Mouse (Mus musculus) kidney, postnatal 0 days (tissue): ENCODE results near the gene Ppp2r5a. TPM values are rescaled to one million over a fixed set of nuclear protein-coding genes. Genes with fewer than 3 reads are reported as not detected.

Experiments
- ATAC-seq: fragments of 200-750 bp; cut with Nextera tagmentation; replicated peaks from 2 replicates; pipeline ENCODE4 v1.8.0; 2017; ENCODE audit warnings: low read depth, moderate number of reproducible peaks, moderate TSS enrichment, moderate library complexity; ENCODE audit not compliant: low FRiP score
- DNase-seq: peaks from one replicate; pipeline ENCODE4 v3.0.0-alpha.2; 2016; ENCODE audit warnings: low spot score
- H3K27ac ChIP-seq: fragments of 300-500 bp; sonication (generic); 2 replicates; pipeline ENCODE4 v1.5.1; 2014; ENCODE audit warnings: mild to moderate bottlenecking
- H3K27me3 ChIP-seq: fragments of 300-500 bp; sonication (generic); 2 replicates; pipeline ENCODE4 v1.6.1; 2014; ENCODE audit warnings: low read length, mixed read lengths; ENCODE audit not compliant: insufficient read depth
- H3K36me3 ChIP-seq: fragments of 300-500 bp; sonication (generic); 2 replicates; pipeline ENCODE4 v1.6.1; 2014; ENCODE audit warnings: low read length, mixed read lengths; ENCODE audit not compliant: insufficient read depth
- H3K4me1 ChIP-seq: fragments of 300-500 bp; sonication (generic); replicated peaks from 2 replicates; pipeline ENCODE4 v1.6.1; 2014; ENCODE audit warnings: antibody characterized with exemption, low read length, mixed read lengths; ENCODE audit not compliant: insufficient read depth
- H3K4me2 ChIP-seq: fragments of 300-500 bp; sonication (generic); 2 replicates; pipeline ENCODE4 v1.6.1; 2014; ENCODE audit warnings: mild to moderate bottlenecking, low read length, moderate library complexity, mixed read lengths
- H3K4me3 ChIP-seq: fragments of 300-500 bp; sonication (generic); replicated peaks from 2 replicates; pipeline ENCODE4 v1.5.1; 2014; ENCODE audit warnings: low read depth, low read length
- H3K9ac ChIP-seq: fragments of 300-500 bp; sonication (generic); 2 replicates; pipeline ENCODE4 v1.6.1; 2014; ENCODE audit warnings: low read depth, low read length
- H3K9me3 ChIP-seq: fragments of 300-500 bp; sonication (generic); replicated peaks from 2 replicates; pipeline ENCODE4 v1.6.1; 2016; ENCODE audit warnings: low read length, inconsistent platforms, mixed read lengths
- CTCF ChIP-seq: IDR thresholded peaks from 2 replicates; pipeline ENCODE4 v1.5.1; 2016; ENCODE audit warnings: antibody characterized with exemption, low read depth, mild to moderate bottlenecking, moderate library complexity
- WGBS: fragments of 180-500 bp; shearing (Covaris S2); extraction: QIAGEN DNeasy Blood & Tissue Kit; methylation state at CpG from one replicate; pipeline ENCODE4 v1.1.7; 2014; 5-methylcytosine and 5-hydroxymethylcytosine counted together
- polyA plus RNA-seq: library from polyadenylated mRNA; unstranded; fragments of >200 nt; fragmentation: Nextera tagmentation; extraction: Ambion mirVana; gene quantifications from 2 replicates; pipeline ENCODE4 v1.2.1, GENCODE M21; 2015

The Ppp2r5a gene
- polyA plus RNA-seq, 1 experiment from 2014 or later = 39.8 TPM

GRCm38 (mm10) chr1:191307766-191308455 lies 95.2 kb downstream of the Ppp2r5a start:
- Histone ChIP-seq H3K27ac (no peak overlapping the region), H3K4me3 (no peak overlapping the region), H3K36me3 (no peaks in the 10 kb centered on the region), H3K4me2 (no peak overlapping the region), H3K9ac (no peak overlapping the region), H3K4me1 (no peaks in the 10 kb centered on the region), H3K27me3 (no peaks in the 10 kb centered on the region), H3K9me3 (no peaks in the 10 kb centered on the region)
- 88% methylated on average over 9 of the region's 9 CpGs for WGBS
- ATAC-seq = no peak
- TF ChIP-seq CTCF = peak; percentile 60
- no peak for DNase-seq

- TF ChIP-seq CTCF = peak; percentile 35; the same call in 1 of the 2 replicates
- WGBS = 73% methylated on average over 9 of the region's 9 CpGs
- no peak; the same call in 1 of the 2 replicates for ATAC-seq
- Histone ChIP-seq H3K4me1 (no peaks in the 10 kb centered on the region), H3K27ac (no peak overlapping the region), H3K36me3 (no peaks in the 10 kb centered on the region), H3K4me2 (no peak overlapping the region), H3K9ac (no peak overlapping the region), H3K4me3 (no peak overlapping the region), H3K27me3 (no peaks in the 10 kb centered on the region), H3K9me3 (no peaks in the 10 kb centered on the region)
- DNase-seq = no peak
Measured at GRCm38 (mm10) chr1:191306316-191306715, 96.8 kb downstream of the Ppp2r5a start.

GRCm38 (mm10) chr1:191305610-191306009 lies 97.5 kb downstream of the Ppp2r5a start:
- Histone ChIP-seq H3K4me3 (no peak overlapping the region), H3K27me3 (no peaks in the 10 kb centered on the region), H3K9me3 (no peaks in the 10 kb centered on the region), H3K27ac (no peak overlapping the region), H3K9ac (no peak overlapping the region), H3K36me3 (no peaks in the 10 kb centered on the region), H3K4me2 (no peak overlapping the region), H3K4me1 (no peaks in the 10 kb centered on the region)
- ATAC-seq = no peak
- WGBS = 55% methylated on average over 7 of the region's 7 CpGs
- TF ChIP-seq CTCF = peak; percentile 61
- no peak for DNase-seq

- 67% methylated on average over 6 of the region's 6 CpGs for WGBS
- Histone ChIP-seq H3K27ac (no peak overlapping the region), H3K9ac (no peak overlapping the region), H3K4me3 (no peak overlapping the region), H3K4me1 (no peaks in the 10 kb centered on the region), H3K9me3 (no peaks in the 10 kb centered on the region), H3K27me3 (no peaks in the 10 kb centered on the region), H3K36me3 (no peaks in the 10 kb centered on the region), H3K4me2 (no peak overlapping the region)
- ATAC-seq (no peak), DNase-seq (no peak)
- TF ChIP-seq CTCF = no peak
Measured at GRCm38 (mm10) chr1:191304216-191304615, 98.9 kb downstream of the Ppp2r5a start.

GRCm38 (mm10) chr1:191303736-191304135 lies 99.3 kb downstream of the Ppp2r5a start:
- no peaks in the 10 kb centered on the region for H3K36me3 ChIP-seq
- 78% methylated on average over 3 of the region's 3 CpGs for WGBS
- H3K27me3 ChIP-seq = no peaks in the 10 kb centered on the region
- H3K4me1 ChIP-seq = no peaks in the 10 kb centered on the region
- DNase-seq (no peak), ATAC-seq (no peak)
- TF ChIP-seq CTCF = no peak
- H3K27ac ChIP-seq = no peak overlapping the region
- H3K4me3 ChIP-seq = no peak overlapping the region
- no peaks in the 10 kb centered on the region for H3K9me3 ChIP-seq
- no peak overlapping the region for H3K9ac ChIP-seq
- H3K4me2 ChIP-seq = no peak overlapping the region

Other genes with a start within 250 kb of the Ppp2r5a start
- not detected in 2 replicates for gene Fam71a, start 238.5 kb downstream of the Ppp2r5a start, polyA plus RNA-seq
- 3.2 and 4.0 TPM in 2 replicates for gene Atf3, start 185.2 kb downstream of the Ppp2r5a start, polyA plus RNA-seq
- 140 and 144 TPM in 2 replicates for gene Nenf, start 85.1 kb downstream of the Ppp2r5a start, polyA plus RNA-seq
- gene Tmem206, start 77.4 kb downstream of the Ppp2r5a start, polyA plus RNA-seq = 19.7 and 24.5 TPM in 2 replicates
- 16.9 and 21.9 TPM in 2 replicates for gene Dtl, start 172.3 kb upstream of the Ppp2r5a start, polyA plus RNA-seq
- 31.7 and 38.9 TPM in 2 replicates for gene Ints7, start 172.4 kb upstream of the Ppp2r5a start, polyA plus RNA-seq